Mouse (Mus musculus) midbrain, postnatal 0 days (tissue): ENCODE measurements around the gene Tnfsf10. TPM values are rescaled to one million over a fixed set of nuclear protein-coding genes. Genes with fewer than 3 reads are reported as not detected.

Experiments used
- ATAC-seq: fragments of 200-750 bp; cut with Nextera tagmentation; 2 replicates; pipeline ENCODE4 v1.8.0; 2017; ENCODE audit warnings: moderate number of reproducible peaks, mild to moderate bottlenecking, moderate TSS enrichment, moderate library complexity; ENCODE audit not compliant: low FRiP score
- DNase-seq: peaks from one replicate; pipeline ENCODE4 v3.0.0-alpha.2; 2015; ENCODE audit warnings: low spot score
- H3K27ac ChIP-seq: fragments of 300-500 bp; sonication (generic); 2 replicates; pipeline ENCODE4 v1.5.1; 2014; ENCODE audit warnings: low read depth, mild to moderate bottlenecking, low read length, mixed read lengths
- H3K27me3 ChIP-seq: fragments of 300-500 bp; sonication (generic); 2 replicates; pipeline ENCODE4 v1.6.1; 2014; ENCODE audit warnings: low read length, control low read depth, mixed read lengths; ENCODE audit not compliant: insufficient read depth
- H3K36me3 ChIP-seq: fragments of 300-500 bp; sonication (generic); 2 replicates; pipeline ENCODE4 v1.6.1; 2014; ENCODE audit warnings: low read length, control low read depth, mixed read lengths; ENCODE audit not compliant: insufficient read depth
- H3K4me1 ChIP-seq: fragments of 300-500 bp; sonication (generic); 2 replicates; pipeline ENCODE4 v1.6.1; 2014; ENCODE audit warnings: mild to moderate bottlenecking, control low read depth, antibody characterized with exemption, low read length, mixed read lengths; ENCODE audit not compliant: insufficient read depth
- H3K4me2 ChIP-seq: fragments of 300-500 bp; sonication (generic); 2 replicates; pipeline ENCODE4 v1.6.1; 2014; ENCODE audit warnings: low read depth, mild to moderate bottlenecking, low read length, mixed read lengths; ENCODE audit not compliant: poor library complexity, severe bottlenecking
- H3K4me3 ChIP-seq: fragments of 300-500 bp; sonication (generic); 2 replicates; pipeline ENCODE4 v1.5.1; 2014; ENCODE audit warnings: low read depth, mild to moderate bottlenecking, low read length, moderate library complexity
- H3K9ac ChIP-seq: fragments of 300-500 bp; sonication (generic); replicated peaks from 2 replicates; pipeline ENCODE4 v1.6.1; 2014; ENCODE audit warnings: mild to moderate bottlenecking, low read length, moderate library complexity, mixed read lengths; ENCODE audit not compliant: poor library complexity, severe bottlenecking
- H3K9me3 ChIP-seq: fragments of 300-500 bp; sonication (generic); 2 replicates; pipeline ENCODE4 v1.6.1; 2016; ENCODE audit warnings: low read length, control low read depth
- CTCF ChIP-seq: IDR thresholded peaks from 2 replicates; pipeline ENCODE4 v1.5.1; 2016; ENCODE audit warnings: antibody characterized with exemption, mild to moderate bottlenecking
- WGBS: fragments of 180-500 bp; shearing (Covaris S2); extraction: QIAGEN DNeasy Blood & Tissue Kit; methylation state at CpG from one replicate; pipeline ENCODE4 v1.1.7; 2014; 5-methylcytosine and 5-hydroxymethylcytosine counted together
- polyA plus RNA-seq: library from polyadenylated mRNA; unstranded; fragments of >200 nt; fragmentation: Nextera tagmentation; extraction: Ambion mirVana; gene quantifications from 2 replicates; pipeline ENCODE4 v1.2.1, GENCODE M21; 2015
- total RNA-seq: library from RNA; depleted of rRNA; stranded (reverse); fragments of >200 nt; gene quantifications from 2 replicates; pipeline ENCODE4 v1.2.3, GENCODE M21; 2014

Gene Tnfsf10
- total and polyA plus RNA-seq, 2 experiments from 2014 or later: 0.27 to 3.3 TPM

DNA sequence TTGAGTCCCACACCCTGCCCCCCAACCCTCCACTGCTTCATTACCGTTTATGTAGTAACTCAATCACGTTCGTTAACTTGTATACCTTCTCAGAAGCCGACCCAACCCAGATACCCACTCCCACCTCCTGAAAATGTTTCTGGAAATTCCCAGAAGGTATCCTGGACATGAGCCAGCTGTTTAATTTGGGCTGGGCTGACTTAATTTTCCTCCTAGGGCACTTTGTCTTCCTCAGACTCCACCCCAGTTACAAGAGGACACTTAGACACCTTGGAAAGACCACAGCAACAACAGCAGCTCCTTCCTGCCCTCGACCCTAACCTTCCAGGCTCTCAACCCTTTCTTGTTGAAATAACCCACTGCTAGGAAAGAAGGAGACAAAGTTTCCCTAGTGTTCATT lies 6.7 kb downstream of the Tnfsf10 start:
- no peak overlapping the region for H3K4me3 ChIP-seq
- DNase-seq (no peak), ATAC-seq (no peak)
- no peaks in the 10 kb centered on the region for H3K9me3 ChIP-seq
- H3K4me1 ChIP-seq: no peaks in the 10 kb centered on the region
- no peak overlapping the region for H3K27ac ChIP-seq
- H3K4me2 ChIP-seq: no peak overlapping the region
- no peaks in the 10 kb centered on the region for H3K36me3 ChIP-seq
- no peaks in the 10 kb centered on the region for H3K27me3 ChIP-seq
- WGBS: 80% methylated on average over 5 of the region's 5 CpGs
- H3K9ac ChIP-seq: no peak overlapping the region
- no peak for TF ChIP-seq CTCF

DNA sequence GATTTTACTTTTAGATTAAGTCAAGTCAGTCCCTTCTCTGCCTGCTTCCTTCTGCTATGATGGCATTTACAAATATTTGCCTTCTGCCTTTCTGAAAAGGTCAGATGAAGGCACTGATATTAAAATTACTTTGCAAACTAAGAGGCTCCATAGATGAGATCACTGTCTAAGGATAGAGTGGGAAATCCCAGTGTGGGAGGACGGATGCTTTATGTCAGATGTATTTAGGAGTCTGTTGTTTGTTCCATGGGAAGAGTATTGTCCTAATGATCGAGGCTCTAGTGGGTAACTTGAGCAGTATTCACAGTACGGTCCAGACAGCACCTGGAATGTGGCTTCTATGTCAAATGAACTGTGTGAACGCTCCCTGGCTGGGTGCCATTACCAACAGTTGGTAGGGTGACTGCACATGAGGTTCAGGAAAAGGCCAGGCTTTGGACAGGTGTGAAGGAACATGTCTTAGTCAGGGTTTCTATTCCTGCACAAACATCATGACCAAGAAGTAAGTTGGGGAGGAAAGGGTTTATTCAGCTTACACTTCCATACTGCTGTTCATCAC lies 9.9 kb downstream of the Tnfsf10 start:
- no peak overlapping the region for H3K9ac ChIP-seq
- H3K4me3 ChIP-seq: no peak overlapping the region
- DNase-seq (no peak), ATAC-seq (no peak)
- H3K9me3 ChIP-seq: no peaks in the 10 kb centered on the region
- 83% methylated on average over 4 of the region's 4 CpGs for WGBS
- no peaks in the 10 kb centered on the region for H3K27me3 ChIP-seq
- no peak overlapping the region for H3K4me2 ChIP-seq
- no peak overlapping the region for H3K27ac ChIP-seq
- H3K36me3 ChIP-seq: no peaks in the 10 kb centered on the region
- no peak for TF ChIP-seq CTCF
- no peaks in the 10 kb centered on the region for H3K4me1 ChIP-seq

DNA sequence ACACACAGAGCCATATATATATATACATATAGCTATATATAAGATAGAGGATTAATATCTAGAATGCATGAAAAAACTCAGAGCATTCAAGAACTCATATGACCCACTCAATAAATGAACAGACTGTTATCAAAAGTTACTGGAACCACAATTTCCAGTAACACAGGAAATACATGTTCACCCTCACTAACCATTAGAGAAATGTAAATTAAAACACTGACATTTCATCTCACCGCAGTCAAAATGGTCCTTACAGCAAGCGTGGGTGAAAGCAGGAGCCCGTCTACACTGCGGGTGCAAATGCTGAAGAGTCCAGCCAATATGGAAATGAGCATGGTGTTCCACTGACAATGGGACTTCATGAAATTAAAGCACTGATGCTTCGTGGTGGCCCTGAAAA lies 13.9 kb downstream of the Tnfsf10 start:
- H3K4me1 ChIP-seq: no peaks in the 10 kb centered on the region
- no peaks in the 10 kb centered on the region for H3K9me3 ChIP-seq
- TF ChIP-seq CTCF: no peak
- no peak for ATAC-seq
- DNase-seq: no peak
- no peaks in the 10 kb centered on the region for H3K27me3 ChIP-seq
- WGBS: 91% methylated on average over 5 of the region's 5 CpGs
- no peak overlapping the region for H3K27ac ChIP-seq
- H3K9ac ChIP-seq: no peak overlapping the region
- no peak overlapping the region for H3K4me3 ChIP-seq
- H3K36me3 ChIP-seq: no peaks in the 10 kb centered on the region
- no peak overlapping the region for H3K4me2 ChIP-seq

DNA sequence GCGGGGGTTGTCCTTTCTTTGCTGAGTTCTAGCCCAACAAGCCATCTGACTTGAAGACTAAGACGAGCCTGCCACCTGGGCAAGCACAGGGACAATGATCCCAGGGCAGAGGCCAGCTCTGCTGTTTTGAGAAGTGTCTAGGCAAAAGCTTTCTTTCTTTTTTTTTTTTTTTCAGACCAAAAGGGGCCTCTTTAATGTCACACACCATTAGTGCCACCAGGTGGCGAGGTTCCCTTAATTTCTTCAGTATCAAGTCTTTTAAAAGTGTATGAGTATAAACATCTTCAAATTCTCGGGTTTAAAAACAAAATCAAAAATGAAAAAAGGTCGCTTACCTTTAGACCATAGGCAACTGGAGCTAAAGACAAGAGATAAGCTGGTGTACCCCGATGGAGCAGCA lies 21.6 kb downstream of the Tnfsf10 start:
- H3K4me2 ChIP-seq: no peak overlapping the region
- no peak overlapping the region for H3K9ac ChIP-seq
- H3K36me3 ChIP-seq: no peaks in the 10 kb centered on the region
- H3K9me3 ChIP-seq: no peaks in the 10 kb centered on the region
- peak; percentile 77 for TF ChIP-seq CTCF
- H3K4me1 ChIP-seq: no peaks in the 10 kb centered on the region
- H3K27ac ChIP-seq: no peak overlapping the region
- peak; percentile 67 for DNase-seq
- no peak overlapping the region for H3K4me3 ChIP-seq
- H3K27me3 ChIP-seq: no peaks in the 10 kb centered on the region
- no peak for ATAC-seq
- 33% methylated on average over 6 of the region's 6 CpGs for WGBS

DNA sequence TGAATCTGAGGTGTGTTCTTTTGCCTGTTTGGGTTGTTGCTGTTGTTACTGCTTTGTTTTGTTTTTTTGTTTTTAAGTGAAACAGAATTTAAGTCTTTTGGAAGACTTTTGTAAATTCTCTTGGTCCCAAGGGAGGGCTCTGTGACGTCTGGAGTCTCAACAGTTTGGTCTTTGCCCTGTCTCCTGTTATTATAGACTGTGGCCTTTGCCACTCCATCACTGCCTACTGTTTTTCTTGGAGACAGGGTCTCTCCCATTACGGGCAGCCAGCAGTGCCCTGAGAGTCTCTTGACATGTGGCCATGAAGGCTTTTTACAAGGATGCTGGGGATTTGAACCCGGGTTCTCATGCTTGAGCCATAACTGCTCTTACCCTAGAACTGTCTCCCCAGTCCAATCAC lies 22.1 kb downstream of the Tnfsf10 start:
- H3K36me3 ChIP-seq: no peaks in the 10 kb centered on the region
- no peak overlapping the region for H3K4me3 ChIP-seq
- TF ChIP-seq CTCF: no peak
- no peaks in the 10 kb centered on the region for H3K27me3 ChIP-seq
- 79% methylated on average over 3 of the region's 3 CpGs for WGBS
- H3K27ac ChIP-seq: no peak overlapping the region
- no peak overlapping the region for H3K4me2 ChIP-seq
- H3K4me1 ChIP-seq: no peaks in the 10 kb centered on the region
- DNase-seq: no peak
- H3K9ac ChIP-seq: no peak overlapping the region
- no peaks in the 10 kb centered on the region for H3K9me3 ChIP-seq
- ATAC-seq: no peak

DNA sequence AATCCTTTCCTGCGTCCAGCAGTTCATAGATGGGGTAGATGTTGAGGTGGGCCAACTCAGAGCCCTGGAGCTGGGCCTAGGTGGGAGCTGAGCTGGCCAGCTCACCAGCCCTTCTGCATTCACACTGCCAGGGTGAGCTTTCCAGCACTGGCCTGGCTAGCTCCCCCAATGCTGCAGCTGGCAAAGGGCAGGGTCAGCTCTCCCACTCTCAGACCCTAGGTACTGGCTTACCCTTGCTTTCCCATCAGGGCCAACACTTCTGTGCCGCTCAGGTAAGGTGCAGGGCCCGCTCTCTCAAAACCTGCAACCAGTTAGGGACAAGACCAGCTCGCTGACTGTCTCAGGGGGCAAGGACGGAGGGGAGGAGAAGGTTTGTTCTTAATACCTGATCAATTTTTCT lies 23.9 kb downstream of the Tnfsf10 start:
- Histone ChIP-seq H3K9me3 (no peaks in the 10 kb centered on the region), H3K9ac (no peak overlapping the region), H3K4me3 (no peak overlapping the region), H3K27me3 (no peaks in the 10 kb centered on the region), H3K36me3 (no peaks in the 10 kb centered on the region), H3K4me2 (no peak overlapping the region), H3K4me1 (no peaks in the 10 kb centered on the region), H3K27ac (no peak overlapping the region)
- no peak for ATAC-seq
- 95% methylated on average over 5 of the region's 5 CpGs for WGBS
- TF ChIP-seq CTCF: no peak
- no peak for DNase-seq
